Mouse (Mus musculus) activated CD4-positive, CD25-positive, alpha-beta regulatory T cell, adult 4 months (primary cell): ENCODE measurements around the gene Gpr180. TPM values are rescaled to one million over a fixed set of nuclear protein-coding genes. Genes with fewer than 3 reads are reported as not detected.

ENCODE experiments used
- ATAC-seq: one replicate; pipeline ENCODE4 v1.8.0; 2017
- polyA plus RNA-seq, 2 experiments: library from polyadenylated mRNA; unstranded; fragments of 100-300 nt; shearing (Covaris generic); gene quantifications; one replicate each; pipeline ENCODE4 v1.2.1; 2017

Gene Gpr180
- polyA plus RNA-seq, 2 experiments from 2014 or later: 7.6 to 8.8 TPM

DNA sequence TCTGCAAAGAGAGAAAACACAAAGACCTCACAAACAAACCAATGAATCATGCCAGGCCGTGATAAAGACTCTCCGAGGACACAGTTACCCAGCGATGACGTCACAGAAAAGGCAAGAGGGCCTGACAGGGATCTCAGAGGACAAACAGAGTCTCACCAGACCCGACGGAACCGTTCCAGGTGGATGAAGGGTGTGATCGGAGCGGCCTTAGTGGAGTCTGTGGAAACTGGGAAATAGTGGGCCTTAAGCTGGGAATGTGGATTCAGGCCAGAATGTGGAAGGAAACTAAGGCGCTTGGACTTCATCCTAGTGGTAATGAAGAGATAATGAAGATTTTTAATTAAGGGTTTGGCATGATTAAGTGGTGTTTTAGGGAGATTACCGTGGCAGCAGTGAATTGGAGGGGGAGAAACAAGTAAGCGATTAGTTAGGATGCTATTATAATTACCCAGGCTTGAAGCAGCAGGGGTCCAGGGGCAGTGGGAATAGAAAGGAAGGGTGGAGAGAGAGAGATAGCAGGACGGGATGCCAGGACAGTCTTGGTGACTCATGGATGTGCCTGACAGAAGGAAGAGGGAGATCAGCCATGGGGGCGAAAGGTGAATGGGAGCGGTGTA, 75.3 kb downstream of the Gpr180 start:
- ATAC-seq: no peak

Other genes starting within 250 kb of the Gpr180 start
- gene Dct, start 84.9 kb upstream of the Gpr180 start, polyA plus RNA-seq: under 1 TPM in 1 of 2 experiments, not detected in 1; 0.32 TPM
- gene Tgds, start 4.4 kb upstream of the Gpr180 start, polyA plus RNA-seq: 10 to 100 TPM; 25.7 to 33.6 TPM
- not detected for gene Sox21, start 99.9 kb downstream of the Gpr180 start, polyA plus RNA-seq
- not detected for gene Gm9376, start 129.8 kb downstream of the Gpr180 start, polyA plus RNA-seq